Mouse (Mus musculus) forebrain, postnatal 0 days (tissue): Measurements from ENCODE around the gene Fam13c. TPM values are rescaled to one million over a fixed set of nuclear protein-coding genes. Genes with fewer than 3 reads are reported as not detected.

Experiments
- ATAC-seq: fragments of 200-750 bp; cut with Nextera tagmentation; 2 replicates; pipeline ENCODE4 v1.8.0; 2017; ENCODE audit warnings: mild to moderate bottlenecking, moderate library complexity
- DNase-seq: peaks from one replicate; pipeline ENCODE4 v3.0.0-alpha.2; 2015
- H3K27ac ChIP-seq: fragments of 300-500 bp; sonication (generic); 2 replicates; pipeline ENCODE4 v1.5.1; 2014; ENCODE audit warnings: low read depth, mild to moderate bottlenecking, antibody characterized with exemption, low read length, moderate library complexity, mixed read lengths
- H3K27me3 ChIP-seq: fragments of 300-500 bp; sonication (generic); 2 replicates; pipeline ENCODE4 v1.6.1; 2014; ENCODE audit warnings: mild to moderate bottlenecking, low read length, mixed read lengths; ENCODE audit not compliant: insufficient read depth
- H3K36me3 ChIP-seq: fragments of 300-500 bp; sonication (generic); 2 replicates; pipeline ENCODE4 v1.6.1; 2014; ENCODE audit warnings: mild to moderate bottlenecking, moderate library complexity; ENCODE audit not compliant: insufficient read depth
- H3K4me1 ChIP-seq: fragments of 300-500 bp; sonication (generic); 2 replicates; pipeline ENCODE4 v1.6.1; 2014; ENCODE audit warnings: antibody characterized with exemption; ENCODE audit not compliant: insufficient read depth
- H3K4me2 ChIP-seq: fragments of 300-500 bp; sonication (generic); 2 replicates; pipeline ENCODE4 v1.6.1; 2014; ENCODE audit warnings: low read depth, mild to moderate bottlenecking, moderate library complexity
- H3K4me3 ChIP-seq: fragments of 300-500 bp; sonication (generic); 2 replicates; pipeline ENCODE4 v1.5.1; 2014; ENCODE audit warnings: low read depth, low read length, mixed read lengths
- H3K9ac ChIP-seq: fragments of 300-500 bp; sonication (generic); 2 replicates; pipeline ENCODE4 v1.6.1; 2014; ENCODE audit warnings: mild to moderate bottlenecking
- H3K9me3 ChIP-seq: fragments of 300-500 bp; sonication (generic); 2 replicates; pipeline ENCODE4 v1.6.1; 2016; ENCODE audit warnings: low read length
- CTCF ChIP-seq: sonication (generic); IDR thresholded peaks from 2 replicates; pipeline ENCODE4 v1.5.1; 2016; ENCODE audit warnings: antibody characterized with exemption, control low read depth, low read depth
- WGBS: fragments of 180-500 bp; shearing (Covaris S2); extraction: QIAGEN DNeasy Blood & Tissue Kit; methylation state at CpG from one replicate; pipeline ENCODE4 v1.1.7; 2014; 5-methylcytosine and 5-hydroxymethylcytosine counted together
- polyA plus RNA-seq: library from polyadenylated mRNA; unstranded; fragments of >200 nt; fragmentation: Nextera tagmentation; extraction: Ambion mirVana; gene quantifications from 2 replicates; pipeline ENCODE4 v1.2.1, GENCODE M21; 2015
- total RNA-seq: library from RNA; depleted of rRNA; stranded (reverse); fragments of >200 nt; gene quantifications from 2 replicates; pipeline ENCODE4 v1.2.3, GENCODE M21; 2014

Fam13c gene
- total and polyA plus RNA-seq, 2 experiments from 2014 or later: 9.6 to 23.8 TPM

GRCm38 (mm10) chr10:70437289-70437688 is 3.0 kb upstream of the Fam13c start:
- Histone ChIP-seq H3K4me3 (no peak overlapping the region), H3K9ac (no peak overlapping the region), H3K9me3 (no peaks in the 10 kb centered on the region), H3K27ac (no peak overlapping the region), H3K27me3 (no peaks in the 10 kb centered on the region), H3K4me1 (peaks cover 18% of the 10 kb centered on the region), H3K36me3 (no peaks in the 10 kb centered on the region), H3K4me2 (no peak overlapping the region)
- ATAC-seq: no peak
- WGBS: 80% methylated on average over 5 of the region's 5 CpGs
- DNase-seq: no peak
- TF ChIP-seq CTCF: no peak

GRCm38 (mm10) chr10:70440639-70441461 is 569 bp downstream of the Fam13c start:
- DNase-seq (peak; percentile 89), ATAC-seq (peak; percentile 94)
- peak overlapping the region; percentile 68 for H3K4me2 ChIP-seq
- TF ChIP-seq CTCF: 0 out of 2 replicates have a peak, but pooled peaks have one; percentile 14
- peaks cover 5% of the 10 kb centered on the region for H3K36me3 ChIP-seq
- H3K4me3 ChIP-seq: peak overlapping the region; percentile 72
- H3K27ac ChIP-seq: peak overlapping the region; percentile 98
- 1% methylated on average over 44 of the region's 44 CpGs for WGBS
- H3K9ac ChIP-seq: peak overlapping the region; percentile 90
- no peaks in the 10 kb centered on the region for H3K27me3 ChIP-seq
- peaks cover 30% of the 10 kb centered on the region for H3K4me1 ChIP-seq
- H3K9me3 ChIP-seq: no peaks in the 10 kb centered on the region

GRCm38 (mm10) chr10:70442156-70442555 is 1.9 kb downstream of the Fam13c start:
- Histone ChIP-seq H3K36me3 (peaks cover 5% of the 10 kb centered on the region), H3K4me3 (peak overlapping the region; percentile 72), H3K9me3 (no peaks in the 10 kb centered on the region), H3K27me3 (no peaks in the 10 kb centered on the region), H3K27ac (no peak overlapping the region), H3K4me1 (peaks cover 30% of the 10 kb centered on the region), H3K4me2 (peak overlapping the region; percentile 68), H3K9ac (peak overlapping the region; percentile 90; the same call in 1 of the 2 replicates)
- 91% methylated on average over 2 of the region's 2 CpGs for WGBS
- no peak for TF ChIP-seq CTCF
- no peak for DNase-seq
- no peak for ATAC-seq

GRCm38 (mm10) chr10:70442623-70443022 is 2.3 kb downstream of the Fam13c start:
- H3K36me3 ChIP-seq: peaks cover 5% of the 10 kb centered on the region
- TF ChIP-seq CTCF: no peak
- peak overlapping the region; percentile 68 for H3K4me2 ChIP-seq
- H3K9ac ChIP-seq: no peak overlapping the region
- 90% methylated on average over 5 of the region's 5 CpGs for WGBS
- ATAC-seq: no peak
- no peak overlapping the region for H3K27ac ChIP-seq
- DNase-seq: no peak
- H3K4me3 ChIP-seq: no peak overlapping the region
- no peaks in the 10 kb centered on the region for H3K27me3 ChIP-seq
- peaks cover 30% of the 10 kb centered on the region for H3K4me1 ChIP-seq
- no peaks in the 10 kb centered on the region for H3K9me3 ChIP-seq

GRCm38 (mm10) chr10:70447787-70448186 is 7.5 kb downstream of the Fam13c start:
- DNase-seq: no peak
- no peak overlapping the region for H3K4me2 ChIP-seq
- H3K27me3 ChIP-seq: no peaks in the 10 kb centered on the region
- no peak overlapping the region for H3K9ac ChIP-seq
- H3K36me3 ChIP-seq: peaks cover 24% of the 10 kb centered on the region
- no peak for TF ChIP-seq CTCF
- no peak overlapping the region for H3K27ac ChIP-seq
- ATAC-seq: no peak
- peaks cover 8% of the 10 kb centered on the region; the same call in 1 of the 2 replicates for H3K4me1 ChIP-seq
- 70% methylated on average over 4 of the region's 4 CpGs for WGBS
- H3K4me3 ChIP-seq: no peak overlapping the region
- no peaks in the 10 kb centered on the region for H3K9me3 ChIP-seq

- H3K4me1 ChIP-seq: no peaks in the 10 kb centered on the region
- no peaks in the 10 kb centered on the region for H3K9me3 ChIP-seq
- no peak for DNase-seq
- H3K4me2 ChIP-seq: no peak overlapping the region
- ATAC-seq: no peak
- WGBS: 67% methylated on average over 8 of the region's 8 CpGs
- H3K27ac ChIP-seq: no peak overlapping the region
- H3K27me3 ChIP-seq: no peaks in the 10 kb centered on the region
- H3K4me3 ChIP-seq: no peak overlapping the region
- H3K9ac ChIP-seq: no peak overlapping the region
- H3K36me3 ChIP-seq: peaks cover 24% of the 10 kb centered on the region
- TF ChIP-seq CTCF: no peak
These were observed 8.9 kb downstream of the Fam13c start for GRCm38 (mm10) chr10:70449206-70449605.

- 69% methylated on average over 8 of the region's 8 CpGs for WGBS
These were observed 15.6 kb downstream of the Fam13c start for GRCm38 (mm10) chr10:70455886-70456305.

More at GRCm38 (mm10) chr10:70455886-70456305, 15.6 kb downstream of the Fam13c start:
- Histone ChIP-seq H3K9ac (no peak overlapping the region), H3K27ac (no peak overlapping the region), H3K4me3 (no peak overlapping the region), H3K27me3 (no peaks in the 10 kb centered on the region), H3K9me3 (no peaks in the 10 kb centered on the region), H3K4me2 (no peak overlapping the region), H3K4me1 (no peaks in the 10 kb centered on the region), H3K36me3 (peaks cover 27% of the 10 kb centered on the region)
- peak; percentile 30 for DNase-seq
- peak; percentile 47; the same call in 1 of the 2 replicates for ATAC-seq
- TF ChIP-seq CTCF: no peak
